Mouse (Mus musculus) heart, postnatal 0 days (tissue): ENCODE measurements around the gene Ankrd35. TPM values are rescaled to one million over a fixed set of nuclear protein-coding genes. Genes with fewer than 3 reads are reported as not detected.

Experiments
- ATAC-seq: fragments of 200-750 bp; cut with Nextera tagmentation; 2 replicates; pipeline ENCODE4 v1.8.0; 2017; ENCODE audit warnings: low read depth, moderate number of reproducible peaks, moderate library complexity; ENCODE audit not compliant: insufficient read depth
- DNase-seq: peaks from one replicate; pipeline ENCODE4 v3.0.0-alpha.2; 2016; ENCODE audit warnings: low spot score
- H3K27ac ChIP-seq: fragments of 300-500 bp; sonication (generic); 2 replicates; pipeline ENCODE4 v1.5.1; 2014; ENCODE audit warnings: low read depth, mild to moderate bottlenecking
- H3K27me3 ChIP-seq: fragments of 300-500 bp; sonication (generic); 2 replicates; pipeline ENCODE4 v1.6.1; 2014; ENCODE audit warnings: low read length, mixed read lengths; ENCODE audit not compliant: control insufficient read depth, insufficient read depth
- H3K36me3 ChIP-seq: fragments of 300-500 bp; sonication (generic); replicated peaks from 2 replicates; pipeline ENCODE4 v1.6.1; 2014; ENCODE audit warnings: low read length, mixed read lengths; ENCODE audit not compliant: control insufficient read depth, insufficient read depth
- H3K4me1 ChIP-seq: fragments of 300-500 bp; sonication (generic); 2 replicates; pipeline ENCODE4 v1.6.1; 2014; ENCODE audit warnings: antibody characterized with exemption; ENCODE audit not compliant: control insufficient read depth, insufficient read depth
- H3K4me2 ChIP-seq: fragments of 300-500 bp; sonication (generic); 2 replicates; pipeline ENCODE4 v1.6.1; 2014; ENCODE audit warnings: low read depth, mild to moderate bottlenecking, low read length, moderate library complexity
- H3K4me3 ChIP-seq: fragments of 300-500 bp; sonication (generic); 2 replicates; pipeline ENCODE4 v1.5.1; 2014; ENCODE audit warnings: low read depth, low read length
- H3K9ac ChIP-seq: fragments of 300-500 bp; sonication (generic); replicated peaks from 2 replicates; pipeline ENCODE4 v1.6.1; 2014; ENCODE audit warnings: low read depth, low read length, mixed read lengths
- H3K9me3 ChIP-seq: fragments of 300-500 bp; sonication (generic); replicated peaks from 2 replicates; pipeline ENCODE4 v1.6.1; 2016; ENCODE audit warnings: low read length; ENCODE audit not compliant: control insufficient read depth
- CTCF ChIP-seq: IDR thresholded peaks from 2 replicates; pipeline ENCODE4 v1.5.1; 2016; ENCODE audit warnings: antibody characterized with exemption, control low read depth, low read depth
- EP300 ChIP-seq: IDR thresholded peaks from 2 replicates; pipeline ENCODE4 v1.6.1; 2016; ENCODE audit warnings: antibody characterized with exemption, low read depth
- WGBS: fragments of 180-500 bp; shearing (Covaris S2); extraction: QIAGEN DNeasy Blood & Tissue Kit; methylation state at CpG from one replicate; pipeline ENCODE4 v1.1.7; 2014; 5-methylcytosine and 5-hydroxymethylcytosine counted together
- polyA plus RNA-seq: library from polyadenylated mRNA; unstranded; fragments of >200 nt; fragmentation: Nextera tagmentation; extraction: Ambion mirVana; gene quantifications from 2 replicates; pipeline ENCODE4 v1.2.1, GENCODE M21; 2015
- total RNA-seq: library from RNA; depleted of rRNA; stranded (reverse); fragments of >200 nt; gene quantifications from 2 replicates; pipeline ENCODE4 v1.2.3, GENCODE M21; 2014; ENCODE audit warnings: low replicate concordance

The Ankrd35 gene
- total and polyA plus RNA-seq, 2 experiments from 2014 or later = 0.31 to 0.88 TPM

DNA sequence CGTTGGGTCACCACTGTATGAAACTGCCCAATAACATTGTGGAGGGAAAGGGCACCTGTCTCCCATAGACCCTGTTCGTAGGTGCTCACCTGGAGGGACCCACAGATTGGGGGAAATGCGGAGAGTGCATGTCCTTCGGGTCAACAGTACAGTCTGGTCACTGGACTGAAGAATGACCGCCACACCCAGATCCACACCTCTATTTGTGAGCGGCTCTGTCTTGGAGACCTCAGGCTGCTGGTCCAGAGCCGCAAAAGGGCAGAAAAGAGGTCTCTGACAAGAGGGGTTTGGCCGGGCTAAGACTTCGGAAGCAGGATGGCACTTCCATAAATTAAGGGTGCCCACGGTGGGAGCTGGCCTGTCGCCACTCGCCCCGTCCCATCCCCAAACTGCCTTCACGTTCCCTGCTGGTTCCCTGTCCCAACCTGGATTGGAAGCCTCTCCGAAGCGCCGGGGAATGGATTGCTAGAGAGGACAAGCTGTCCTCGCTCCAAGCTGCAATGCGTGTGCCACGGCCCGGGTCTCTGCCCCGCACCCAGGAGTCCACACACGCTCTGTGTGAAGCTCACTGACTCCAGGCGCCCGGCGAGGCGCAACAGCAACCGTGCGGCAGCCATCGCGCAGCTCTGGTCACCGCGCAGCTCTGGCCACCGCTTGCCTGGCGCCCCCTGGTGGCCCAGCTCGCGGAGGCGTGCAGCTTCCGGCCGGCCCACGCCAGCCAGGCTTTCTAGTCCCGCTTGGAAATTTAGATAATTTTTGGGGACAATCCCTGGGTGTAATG, 38.2 kb downstream of the Ankrd35 start, which contains the start of gene Nudt17:
Gene Nudt17, minus strand, starts transcription at position 660 of the 781 bp plus-strand sequence.
- 0 out of 2 replicates have a peak within 1 kb of the TSS, but pooled peaks have one; percentile 36 for H3K9ac ChIP-seq
- H3K9me3 ChIP-seq = no peaks in the 10 kb centered on the region
- no peaks in the 10 kb centered on the region for H3K27me3 ChIP-seq
- H3K4me1 ChIP-seq = no peaks in the 10 kb centered on the region
- peak within 1 kb of the TSS; percentile 87 for H3K4me2 ChIP-seq
- peaks cover 54% of the 10 kb centered on the region for H3K36me3 ChIP-seq
- ATAC-seq (peak; percentile 85), DNase-seq (peak; percentile 72)
- H3K4me3 ChIP-seq = peak within 1 kb of the TSS; percentile 50
- peak; percentile 88 for TF ChIP-seq CTCF
- TF ChIP-seq EP300 = no peak
- no peak within 1 kb of the TSS for H3K27ac ChIP-seq
- 5% methylated on average over 42 of the region's 42 CpGs for WGBS

DNA sequence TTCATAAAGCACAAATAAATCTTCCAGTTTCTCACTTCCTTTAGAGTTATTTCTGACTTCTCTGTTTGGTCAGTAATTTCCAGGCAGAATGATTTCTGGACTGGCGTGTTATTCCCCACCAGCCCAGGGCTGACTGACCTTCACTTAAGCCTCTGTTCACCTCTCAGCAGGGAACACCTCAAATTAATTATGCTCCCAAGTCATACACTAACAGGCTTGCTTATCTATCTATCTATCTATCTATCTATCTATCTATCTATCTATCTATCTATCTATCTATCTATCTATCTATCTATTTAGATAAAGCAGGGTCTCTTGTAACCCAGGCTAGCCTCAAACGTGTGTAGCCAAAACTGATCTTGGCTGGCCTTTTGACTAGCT, 38.7 kb downstream of the Ankrd35 start:
- 36% methylated on average over 2 of the region's 2 CpGs for WGBS
- Histone ChIP-seq H3K9me3 (no peaks in the 10 kb centered on the region), H3K27ac (no peak overlapping the region), H3K4me2 (peak overlapping the region; percentile 87), H3K36me3 (peaks cover 59% of the 10 kb centered on the region), H3K9ac (no peak overlapping the region), H3K4me3 (peak overlapping the region; percentile 50), H3K4me1 (no peaks in the 10 kb centered on the region), H3K27me3 (no peaks in the 10 kb centered on the region)
- ATAC-seq = no peak
- TF ChIP-seq CTCF (no peak), EP300 (no peak)
- no peak for DNase-seq

DNA sequence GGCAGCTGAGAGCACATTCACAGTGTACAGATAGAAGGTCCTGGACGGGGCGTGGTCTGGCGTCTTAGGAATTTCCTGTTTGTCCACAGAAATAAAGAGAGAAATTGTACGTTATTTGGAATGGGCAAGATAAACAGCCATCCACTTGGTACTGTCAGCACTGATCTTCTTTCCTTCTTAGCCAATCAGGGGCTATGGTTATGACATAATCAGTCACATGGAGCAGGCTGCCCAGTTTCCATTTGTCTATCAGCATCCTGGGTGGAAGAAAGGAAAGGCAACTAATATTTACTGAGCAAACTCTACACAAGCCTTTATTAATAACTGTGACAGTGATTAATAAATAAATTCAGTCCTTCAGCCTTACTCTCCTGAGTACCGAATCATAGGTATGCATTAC, 44.4 kb downstream of the Ankrd35 start:
- Histone ChIP-seq H3K27me3 (no peaks in the 10 kb centered on the region), H3K9ac (no peak overlapping the region), H3K4me1 (no peaks in the 10 kb centered on the region), H3K4me3 (no peak overlapping the region), H3K4me2 (no peak overlapping the region), H3K36me3 (peaks cover 80% of the 10 kb centered on the region), H3K27ac (no peak overlapping the region), H3K9me3 (no peaks in the 10 kb centered on the region)
- TF ChIP-seq EP300 (no peak), CTCF (no peak)
- ATAC-seq (no peak), DNase-seq (no peak)
- 80% methylated on average over 5 of the region's 5 CpGs for WGBS

DNA sequence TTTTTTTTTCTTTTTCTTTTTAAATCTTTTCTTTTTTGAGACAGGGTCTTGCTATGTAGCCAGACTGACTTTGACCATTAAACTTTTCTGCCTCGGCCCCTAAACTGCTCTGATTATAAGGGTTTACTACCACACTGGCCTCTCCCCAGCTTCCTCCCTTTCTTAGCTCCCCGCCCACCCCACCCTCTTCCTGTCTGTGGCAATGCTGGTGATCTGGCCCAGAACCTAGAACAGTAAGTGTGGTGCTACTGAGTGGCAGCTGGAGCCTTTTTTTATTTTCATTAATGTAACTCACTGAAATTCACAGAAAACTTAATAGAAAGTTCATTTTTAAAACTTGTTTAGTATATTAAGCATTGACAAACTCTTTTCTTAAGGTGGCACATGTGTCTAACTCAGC, 45.9 kb downstream of the Ankrd35 start:
- ATAC-seq = no peak
- Histone ChIP-seq H3K27ac (0 out of 2 replicates have a peak overlapping the region, but pooled peaks have one; percentile 3), H3K4me2 (no peak overlapping the region), H3K9me3 (no peaks in the 10 kb centered on the region), H3K4me1 (no peaks in the 10 kb centered on the region), H3K9ac (no peak overlapping the region), H3K4me3 (no peak overlapping the region), H3K27me3 (no peaks in the 10 kb centered on the region), H3K36me3 (peaks cover 71% of the 10 kb centered on the region)
- DNase-seq = no peak
- no peak for TF ChIP-seq EP300
- WGBS = 61% methylated on average over 2 of the region's 2 CpGs

DNA sequence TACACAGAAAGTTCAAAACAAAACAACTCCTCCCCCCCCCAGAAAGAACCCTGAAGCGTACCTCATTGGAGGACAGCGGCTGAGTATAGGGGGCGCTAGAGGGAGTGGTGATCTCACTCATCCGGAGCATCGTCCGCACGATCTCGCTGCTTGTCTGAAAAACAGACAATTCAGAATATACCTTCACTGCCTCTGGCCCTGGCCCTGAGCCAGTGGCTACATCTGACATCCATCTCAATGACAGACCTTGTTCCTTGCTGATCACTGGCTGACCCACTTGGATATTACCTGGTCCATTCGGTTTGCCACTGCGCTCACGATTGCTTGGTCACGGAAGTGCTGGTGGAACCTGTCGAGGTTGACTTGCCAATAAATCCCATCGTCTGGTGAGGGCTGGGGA, 49.2 kb downstream of the Ankrd35 start:
- DNase-seq = no peak
- 43% methylated on average over 14 of the region's 14 CpGs for WGBS
- no peak for ATAC-seq
- H3K4me2 ChIP-seq = no peak overlapping the region
- peaks cover 64% of the 10 kb centered on the region for H3K36me3 ChIP-seq
- no peaks in the 10 kb centered on the region for H3K4me1 ChIP-seq
- no peaks in the 10 kb centered on the region for H3K9me3 ChIP-seq
- no peaks in the 10 kb centered on the region for H3K27me3 ChIP-seq
- H3K27ac ChIP-seq = no peak overlapping the region
- TF ChIP-seq EP300 (no peak), CTCF (peak; percentile 38)
- H3K9ac ChIP-seq = no peak overlapping the region
- H3K4me3 ChIP-seq = no peak overlapping the region

DNA sequence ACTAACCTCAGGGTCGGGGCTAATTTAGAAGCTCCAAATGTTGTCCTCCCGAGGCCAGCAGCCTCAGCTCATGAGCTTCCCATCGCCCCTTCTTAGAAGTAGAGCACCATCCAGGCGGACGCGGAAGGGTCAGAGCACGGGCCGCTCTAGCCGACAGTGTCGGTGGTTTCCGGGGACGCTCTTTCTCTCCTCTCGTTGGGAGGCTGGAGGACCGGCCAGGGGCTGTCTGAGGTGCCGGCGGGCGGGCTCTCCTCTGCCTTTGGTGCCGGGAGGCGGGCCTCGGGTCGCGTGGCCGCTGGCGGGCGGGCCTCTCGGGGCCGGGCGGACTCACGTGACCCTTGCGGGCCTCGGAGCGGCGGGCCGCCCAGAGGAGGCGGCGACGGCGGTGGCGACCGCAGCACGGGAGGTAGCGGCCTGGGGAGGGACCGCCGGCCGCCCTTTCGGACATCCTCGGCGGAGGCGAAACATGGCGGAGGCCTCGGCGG, 57.5 kb downstream of the Ankrd35 start, which contains the start of the genes Polr3c and Rnf115:
Gene Polr3c, minus strand, starts transcription at position 286 of the 485 bp plus-strand sequence.
Gene Rnf115, plus strand, starts transcription at position 322 of the 485 bp plus-strand sequence.
- peaks cover 11% of the 10 kb centered on the region for H3K36me3 ChIP-seq
- H3K4me1 ChIP-seq = peaks cover 23% of the 10 kb centered on the region
- H3K9ac ChIP-seq = peak within 1 kb of the TSS; percentile 96
- peak within 1 kb of the TSS; percentile 99 for H3K4me3 ChIP-seq
- H3K27ac ChIP-seq = peak within 1 kb of the TSS; percentile 96
- under 1% methylated on average over 45 of the region's 52 CpGs for WGBS
- no peaks in the 10 kb centered on the region for H3K27me3 ChIP-seq
- TF ChIP-seq CTCF = no peak
- peak; percentile 78; the same call in 1 of the 2 replicates for TF ChIP-seq EP300
- H3K9me3 ChIP-seq = no peaks in the 10 kb centered on the region
- DNase-seq (peak; percentile 95), ATAC-seq (peak; percentile 99)
- H3K4me2 ChIP-seq = peak within 1 kb of the TSS; percentile 89
